Mouse (Mus musculus): Measurements from ENCODE around the gene Fgfr2.
"Not testable (repeated sequence)": the region's sequence is repeated elsewhere in the genome, so short reads cannot be mapped to it uniquely, and the experiment has no call there.

DNA sequence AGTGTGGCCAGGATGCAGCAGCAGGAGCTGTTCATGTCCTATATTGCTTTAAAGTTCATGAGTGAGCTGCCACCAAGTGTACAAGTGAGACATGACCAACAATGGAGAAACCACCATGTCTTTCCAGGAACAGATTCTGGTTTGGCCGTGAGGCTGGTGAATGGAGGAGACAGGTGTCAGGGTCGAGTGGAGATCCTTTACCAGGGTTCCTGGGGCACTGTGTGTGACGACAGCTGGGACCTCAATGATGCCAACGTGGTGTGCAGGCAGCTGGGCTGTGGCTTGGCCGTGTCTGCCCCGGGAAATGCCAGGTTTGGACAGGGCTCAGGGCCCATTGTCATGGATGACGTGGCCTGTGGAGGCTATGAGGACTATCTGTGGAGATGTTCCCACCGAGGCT lies 2082.4 kb downstream of the Fgfr2 start:
- not testable (repeated sequence) for TF ChIP-seq CTCF, EP300 (IDR thresholded peaks at IDR 0.05)
